Mouse (Mus musculus) small intestine, adult 2 months (tissue): ENCODE data around the gene Rap1gap2. TPM values are rescaled to one million over a fixed set of nuclear protein-coding genes. Genes with fewer than 3 reads are reported as not detected.

ENCODE experiments used
- H3K27ac ChIP-seq: fragments of 200-500 bp; 2 replicates; pipeline ENCODE4 v1.5.1; 2012; ENCODE audit warnings: low read depth, low read length, control low read depth, inconsistent platforms; ENCODE audit not compliant: insufficient read depth
- H3K27me3 ChIP-seq: fragments of 200-500 bp; 2 replicates; pipeline ENCODE4 v1.6.1; 2012; ENCODE audit warnings: mild to moderate bottlenecking, moderate library complexity, low read length, inconsistent platforms; ENCODE audit not compliant: control insufficient read depth, insufficient read depth
- H3K36me3 ChIP-seq: fragments of 200-500 bp; 2 replicates; pipeline ENCODE4 v1.6.1; 2012; ENCODE audit warnings: mild to moderate bottlenecking, low read length, control low read depth, inconsistent platforms; ENCODE audit not compliant: control insufficient read depth, insufficient read depth
- H3K4me1 ChIP-seq: fragments of 200-500 bp; 2 replicates; pipeline ENCODE4 v1.6.1; 2012; ENCODE audit warnings: low read length, inconsistent platforms, mixed read lengths; ENCODE audit not compliant: control insufficient read depth, insufficient read depth, insufficient read length
- H3K4me3 ChIP-seq: fragments of 200-500 bp; 2 replicates; pipeline ENCODE4 v1.5.1; 2012; ENCODE audit warnings: low read depth, mild to moderate bottlenecking, control low read depth, inconsistent platforms, low read length, moderate library complexity
- CTCF ChIP-seq: fragments of 200-500 bp; IDR thresholded peaks from 2 replicates; pipeline ENCODE4 v1.5.1; 2012; ENCODE audit warnings: low read depth, mild to moderate bottlenecking, control low read depth, inconsistent platforms, low read length, moderate library complexity, mixed read lengths; ENCODE audit not compliant: insufficient replicate concordance, insufficient read length; ENCODE audit errors: extremely low read depth
- POLR2A ChIP-seq: fragments of 200-500 bp; IDR thresholded peaks from 2 replicates; pipeline ENCODE4 v1.6.1; 2012; ENCODE audit warnings: low read depth, mild to moderate bottlenecking, control low read depth, inconsistent platforms, low read length, moderate library complexity
- WGBS: fragments of 180-500 bp; shearing (Covaris S2); methylation state at CpG from one replicate; pipeline ENCODE4 v1.1.7; 2018; 5-methylcytosine and 5-hydroxymethylcytosine counted together
- polyA plus RNA-seq: library from polyadenylated mRNA; depleted of rRNA; stranded (reverse); fragments of >200 nt; gene quantifications from 2 replicates; pipeline ENCODE4 v1.2.3, GENCODE M21; 2012

Rap1gap2 gene
- polyA plus RNA-seq, 1 experiment = 18.4 TPM

DNA sequence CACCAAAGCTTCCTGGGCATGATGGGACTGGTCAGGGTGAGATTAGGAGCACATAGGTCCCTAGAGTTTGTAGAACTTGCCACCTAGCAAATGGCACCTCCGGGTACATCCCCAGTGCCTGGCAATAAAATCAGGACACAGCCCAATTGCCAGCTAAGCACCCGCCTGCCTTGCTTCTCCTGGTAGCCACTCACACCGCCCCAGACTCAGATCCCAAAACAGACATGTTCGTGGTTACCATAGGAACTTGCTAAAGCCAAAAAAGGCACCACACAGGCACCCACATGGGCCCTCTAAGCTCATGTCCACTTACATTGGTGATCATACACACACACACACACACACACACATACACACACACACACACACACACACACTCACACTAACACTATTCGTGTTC, 51.8 kb downstream of the Rap1gap2 start:
- H3K4me3 ChIP-seq = no peak overlapping the region
- no peak overlapping the region for H3K27ac ChIP-seq
- no peak for TF ChIP-seq POLR2A
- no peak for TF ChIP-seq CTCF
- H3K27me3 ChIP-seq = no peaks in the 10 kb centered on the region
- no peaks in the 10 kb centered on the region for H3K36me3 ChIP-seq
- H3K4me1 ChIP-seq = peaks cover 15% of the 10 kb centered on the region
- WGBS = 89% methylated on average over 5 of the region's 5 CpGs

DNA sequence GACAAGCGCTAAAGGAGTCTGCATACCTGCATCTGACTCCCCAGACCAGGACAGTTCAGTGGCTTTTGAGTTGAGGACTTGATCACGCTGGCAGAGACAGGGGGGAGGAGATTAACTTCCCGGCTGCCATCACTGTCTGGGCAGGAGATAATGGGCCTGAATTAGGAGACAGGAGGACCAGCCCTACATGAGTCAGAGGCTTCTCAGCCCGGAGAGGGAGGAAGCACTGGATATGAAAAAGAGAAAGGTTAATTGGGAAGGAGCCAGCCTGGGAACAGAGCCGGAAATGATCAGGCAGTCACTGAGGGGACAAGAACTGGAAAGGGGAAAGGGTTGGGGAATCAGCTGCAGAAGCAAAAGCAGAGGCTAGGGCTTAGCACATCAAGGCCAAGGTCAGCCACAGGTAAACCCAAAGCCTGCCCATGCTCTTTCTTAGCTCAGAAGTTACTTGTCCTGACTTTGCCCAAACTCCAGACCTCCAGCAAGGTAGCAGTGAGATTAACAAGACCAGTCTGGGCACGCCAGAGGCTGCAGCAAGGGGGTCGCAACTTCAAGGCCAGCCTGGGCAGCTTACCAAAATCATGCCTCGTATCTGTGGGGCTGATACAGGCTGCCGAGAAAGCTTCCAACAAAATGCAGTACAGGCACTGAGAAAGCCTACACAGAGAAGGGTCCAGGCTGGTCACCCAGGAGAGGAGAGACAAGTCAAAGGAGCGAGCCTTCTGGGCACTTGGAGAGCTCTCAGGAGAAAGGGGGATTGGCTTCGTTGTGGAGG, 53.1 kb downstream of the Rap1gap2 start:
- Histone ChIP-seq H3K27ac (no peak overlapping the region), H3K4me3 (no peak overlapping the region), H3K27me3 (no peaks in the 10 kb centered on the region), H3K36me3 (no peaks in the 10 kb centered on the region), H3K4me1 (peaks cover 15% of the 10 kb centered on the region)
- WGBS = 49% methylated on average over 11 of the region's 11 CpGs
- TF ChIP-seq CTCF = no peak
- TF ChIP-seq POLR2A = no peak

DNA sequence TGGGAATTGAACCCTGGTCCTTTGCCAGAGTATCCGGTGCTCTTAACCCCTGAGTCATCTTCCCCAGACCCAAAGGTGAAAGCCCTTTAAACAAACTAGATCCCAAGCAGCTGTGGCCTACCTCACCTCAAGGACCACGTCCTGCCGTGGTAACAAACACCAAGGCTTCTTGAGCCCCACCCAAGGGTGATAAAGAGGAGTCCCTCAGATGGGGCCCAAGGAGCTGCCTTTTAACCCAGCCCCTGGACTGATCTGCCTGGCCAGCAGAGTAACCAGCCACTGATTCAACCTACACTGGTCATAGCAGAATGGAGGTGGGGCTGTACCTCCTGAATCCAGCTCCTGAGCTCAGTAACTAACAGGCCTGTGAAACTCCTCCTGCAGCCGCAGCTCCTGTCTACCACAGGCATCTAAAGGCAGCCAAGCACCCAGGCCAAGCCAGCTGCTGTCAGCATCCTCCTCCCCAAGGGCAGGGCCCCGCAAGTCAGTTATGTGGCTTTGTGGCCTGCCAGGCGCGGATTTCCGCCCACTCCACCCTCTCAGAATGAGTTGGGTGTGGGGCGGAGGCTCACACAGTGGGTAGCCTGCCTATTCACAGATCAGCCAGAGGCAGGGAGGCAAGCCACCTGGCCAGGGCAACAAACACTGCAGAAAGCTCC, 54.9 kb downstream of the Rap1gap2 start:
- Histone ChIP-seq H3K27ac (no peak overlapping the region), H3K4me3 (no peak overlapping the region), H3K27me3 (no peaks in the 10 kb centered on the region), H3K4me1 (peaks cover 15% of the 10 kb centered on the region), H3K36me3 (no peaks in the 10 kb centered on the region)
- WGBS = 35% methylated on average over 9 of the region's 9 CpGs
- no peak for TF ChIP-seq POLR2A
- no peak for TF ChIP-seq CTCF

DNA sequence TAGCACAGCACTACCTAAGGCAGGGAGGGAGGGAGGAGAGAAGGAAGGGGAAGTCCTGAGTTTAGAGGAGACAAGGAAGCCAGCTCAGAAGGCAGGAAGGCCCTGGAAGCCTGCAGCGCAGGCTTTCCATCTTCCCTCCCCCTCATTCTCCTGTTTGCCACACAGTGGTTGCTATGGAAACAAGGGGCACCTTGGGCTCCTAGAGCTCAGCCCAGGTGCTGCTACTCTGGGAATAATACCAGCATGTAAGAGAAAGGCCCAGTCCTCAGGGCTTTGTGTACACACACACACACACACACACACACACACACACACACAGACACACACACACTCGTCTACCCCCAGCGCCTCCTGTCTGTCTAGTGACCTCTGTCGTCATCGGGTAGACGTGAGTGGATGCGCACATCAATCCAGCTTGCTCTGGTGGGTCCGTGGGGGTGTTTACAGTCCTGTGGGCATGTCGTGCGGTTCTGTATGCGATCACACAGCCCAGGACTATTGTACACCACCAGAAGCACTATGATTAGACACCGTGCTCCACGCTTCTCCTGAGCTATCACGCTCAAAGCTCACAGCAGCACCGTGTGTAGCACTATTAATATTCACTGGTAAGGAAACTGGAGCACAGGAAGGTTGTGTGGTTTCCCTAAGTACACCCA, 55.9 kb downstream of the Rap1gap2 start:
- no peaks in the 10 kb centered on the region for H3K27me3 ChIP-seq
- 70% methylated on average over 15 of the region's 15 CpGs for WGBS
- TF ChIP-seq POLR2A (no peak), CTCF (no peak)

DNA sequence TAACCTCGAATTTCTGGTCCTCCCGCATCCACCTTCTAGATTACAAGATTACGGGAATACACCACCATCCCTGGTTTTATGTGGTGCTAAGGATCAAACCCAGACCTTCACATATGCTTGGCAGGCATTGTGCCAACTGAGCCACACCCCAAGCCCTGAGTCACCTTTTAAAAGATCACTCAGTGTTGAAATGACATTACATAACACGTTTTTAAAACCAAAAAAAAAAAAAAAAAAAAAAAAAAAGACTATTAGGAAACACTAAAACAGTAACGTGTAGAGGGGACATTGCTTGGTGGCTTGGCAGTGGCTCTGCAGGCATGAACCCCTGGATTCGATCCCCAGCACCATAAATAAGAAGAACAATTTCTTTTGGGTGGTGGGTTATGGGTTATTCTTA, 59.1 kb downstream of the Rap1gap2 start:
- 66% methylated on average over 6 of the region's 6 CpGs for WGBS
- TF ChIP-seq POLR2A (no peak), CTCF (no peak)
- peaks cover 13% of the 10 kb centered on the region for H3K4me1 ChIP-seq
- H3K27ac ChIP-seq = no peak overlapping the region
- no peaks in the 10 kb centered on the region for H3K36me3 ChIP-seq
- no peaks in the 10 kb centered on the region for H3K27me3 ChIP-seq
- no peak overlapping the region for H3K4me3 ChIP-seq

More for the DNA sequence above, 55.9 kb downstream of the Rap1gap2 start:
- H3K27ac ChIP-seq = no peak overlapping the region
- no peak overlapping the region for H3K4me3 ChIP-seq
- no peaks in the 10 kb centered on the region for H3K36me3 ChIP-seq
- H3K4me1 ChIP-seq = peaks cover 15% of the 10 kb centered on the region

DNA sequence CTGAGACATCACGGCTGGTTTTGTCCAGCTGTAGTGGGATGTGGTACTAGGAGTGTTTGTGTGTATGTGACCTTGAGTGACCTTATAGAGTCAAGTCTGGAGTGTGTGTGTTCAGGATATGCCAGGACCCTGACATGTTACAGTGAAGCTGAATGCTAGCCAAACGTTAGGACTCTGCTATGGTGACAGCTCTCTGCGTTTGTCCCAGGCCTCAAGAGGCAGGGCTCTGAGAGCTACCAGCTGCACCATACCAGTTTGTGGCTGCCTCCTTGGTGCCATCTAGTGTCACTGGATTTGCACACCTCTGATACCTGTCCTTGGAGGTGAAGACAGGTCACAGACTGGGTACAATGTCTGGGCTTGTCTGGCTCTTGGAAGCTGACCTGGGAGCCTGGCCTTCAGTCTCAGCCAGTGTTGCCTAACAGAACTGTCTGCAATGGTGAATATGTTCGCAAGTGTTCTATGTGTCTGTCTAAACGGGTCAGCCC, 60.1 kb downstream of the Rap1gap2 start:
- no peak overlapping the region for H3K4me3 ChIP-seq
- H3K27me3 ChIP-seq = no peaks in the 10 kb centered on the region
- H3K4me1 ChIP-seq = peaks cover 7% of the 10 kb centered on the region
- H3K27ac ChIP-seq = no peak overlapping the region
- H3K36me3 ChIP-seq = no peaks in the 10 kb centered on the region
- TF ChIP-seq POLR2A (no peak), CTCF (no peak)
- WGBS = 41% methylated on average over 5 of the region's 5 CpGs
